Mouse (Mus musculus) heart, adult 2 months (tissue): ENCODE results near the gene Dcun1d3. TPM values are rescaled to one million over a fixed set of nuclear protein-coding genes. Genes with fewer than 3 reads are reported as not detected.
A peak's percentile ranks its signal among the peaks of the same experiment; 100 is the strongest.

ENCODE experiments used
- DNase-seq, 2 experiments: peaks; one replicate each; pipeline ENCODE4 v3.0.0; 2021
- H3K27ac ChIP-seq: fragments of 200-600 bp; 2 replicates; pipeline ENCODE4 v1.8.1; 2022
- H3K27me3 ChIP-seq: fragments of 200-500 bp; 2 replicates; pipeline ENCODE4 v1.6.1; 2012; ENCODE audit warnings: mild to moderate bottlenecking, low read length, inconsistent platforms, mixed read lengths; ENCODE audit not compliant: control insufficient read depth, insufficient read depth
- H3K36me3 ChIP-seq: fragments of 200-500 bp; 2 replicates; pipeline ENCODE4 v1.6.1; 2012; ENCODE audit warnings: low read length, inconsistent platforms; ENCODE audit not compliant: control insufficient read depth, insufficient read depth
- H3K4me1 ChIP-seq: fragments of 200-500 bp; 2 replicates; pipeline ENCODE4 v1.6.1; 2011; ENCODE audit warnings: low read length; ENCODE audit not compliant: control insufficient read depth, insufficient read depth
- H3K4me3 ChIP-seq: fragments of 200-600 bp; 2 replicates; pipeline ENCODE4 v1.8.1; 2022
- H3K79me2 ChIP-seq: fragments of 200-500 bp; replicated peaks from 2 replicates; pipeline ENCODE4 v1.6.1; 2012; ENCODE audit warnings: mild to moderate bottlenecking, inconsistent platforms, low read length, moderate library complexity, mixed read lengths; ENCODE audit not compliant: control insufficient read depth, insufficient read depth
- H3K9ac ChIP-seq: fragments of 200-500 bp; 2 replicates; pipeline ENCODE4 v1.6.1; 2012; ENCODE audit warnings: low read depth, mild to moderate bottlenecking, control low read depth, inconsistent platforms, low read length, mixed read lengths
- CTCF ChIP-seq: fragments of 200-600 bp; IDR thresholded peaks from 2 replicates; pipeline ENCODE4 v1.8.1; 2022; ENCODE audit warnings: antibody characterized with exemption, mild to moderate bottlenecking, moderate library complexity
- EP300 ChIP-seq: fragments of 200-500 bp; IDR thresholded peaks from 2 replicates; pipeline ENCODE4 v1.6.1; 2011; ENCODE audit warnings: low read depth, low read length, control low read depth; ENCODE audit not compliant: insufficient read depth
- POLR2A ChIP-seq: fragments of 200-500 bp; IDR thresholded peaks from 2 replicates; pipeline ENCODE4 v1.6.1; 2011; ENCODE audit warnings: mild to moderate bottlenecking, low read depth, low read length, control low read depth; ENCODE audit not compliant: insufficient read depth
- WGBS: fragments of 180-500 bp; shearing (Covaris S2); methylation state at CpG from one replicate; pipeline ENCODE4 v1.1.7; 2018; 5-methylcytosine and 5-hydroxymethylcytosine counted together
- intact Hi-C: fragments of 180-260 bp; cut with DNase I; formaldehyde crosslinking; loops from one replicate; pipeline ENCODE4 v1.15.1; 2025
- polyA plus RNA-seq: library from polyadenylated mRNA; depleted of rRNA; stranded (reverse); fragments of >200 nt; gene quantifications from 2 replicates; pipeline ENCODE4 v1.2.3, GENCODE M21; 2012
- total RNA-seq, 2 experiments: library from RNA; stranded (reverse); gene quantifications; 2 replicates each; pipeline ENCODE4 v1.2.3; 2021

Gene Dcun1d3
- total and polyA plus RNA-seq, 3 experiments = 3.7 to 14.6 (median 12.6) TPM

DNA sequence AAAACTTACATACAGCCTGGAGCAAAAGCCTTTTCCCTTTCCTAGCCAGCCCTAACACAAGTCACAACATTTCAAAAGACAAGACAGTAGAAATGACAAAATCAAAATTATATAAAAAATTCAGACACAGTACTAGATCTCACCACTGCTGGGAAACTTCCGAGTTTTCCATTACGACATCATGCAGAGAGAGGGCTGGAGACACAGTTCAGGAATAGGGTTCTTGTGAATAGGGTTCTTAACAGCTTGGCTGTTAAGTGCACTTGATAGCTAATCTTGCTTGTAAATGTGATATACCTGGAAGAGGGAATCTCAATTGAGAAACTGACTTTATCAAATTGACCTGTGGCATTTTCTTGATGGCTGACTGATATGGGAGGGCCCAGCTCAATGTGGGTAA lies 14.9 kb downstream of the Dcun1d3 start:
- H3K4me3 ChIP-seq = no peak overlapping the region
- H3K9ac ChIP-seq = no peak overlapping the region
- H3K79me2 ChIP-seq = peaks cover 4% of the 10 kb centered on the region; the same call in 1 of the 2 replicates
- intact Hi-C loops = no loop called here
- H3K27ac ChIP-seq = no peak overlapping the region
- DNase-seq = no peak
- 83% methylated on average over 2 of the region's 2 CpGs for WGBS
- no peak for TF ChIP-seq POLR2A
- TF ChIP-seq EP300 = no peak
- TF ChIP-seq CTCF = no peak
- peaks cover 6% of the 10 kb centered on the region for H3K36me3 ChIP-seq
- no peaks in the 10 kb centered on the region for H3K27me3 ChIP-seq
- peaks cover 1% of the 10 kb centered on the region for H3K4me1 ChIP-seq

DNA sequence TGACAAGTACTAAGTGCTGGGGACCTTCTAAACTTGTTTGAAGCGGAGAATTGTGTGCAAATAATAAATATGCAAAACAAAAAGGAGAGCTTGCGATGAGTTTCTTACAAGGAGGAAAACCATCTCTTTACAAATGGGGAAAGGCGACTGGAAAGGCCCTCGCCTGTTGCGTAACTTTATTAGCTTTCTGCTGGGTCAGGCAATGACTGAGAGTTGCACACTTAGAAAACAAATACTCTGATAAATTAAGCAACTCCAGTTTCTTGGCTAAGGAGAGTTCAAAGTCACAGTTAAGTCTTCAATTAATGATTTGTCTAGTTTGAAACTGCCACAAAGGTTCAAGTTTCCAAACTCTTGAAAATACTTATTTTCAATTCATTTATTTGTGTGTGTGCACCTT lies 15.8 kb downstream of the Dcun1d3 start:
- TF ChIP-seq POLR2A = no peak
- TF ChIP-seq CTCF = no peak
- TF ChIP-seq EP300 = no peak
- H3K4me1 ChIP-seq = peaks cover 5% of the 10 kb centered on the region
- no peaks in the 10 kb centered on the region for H3K27me3 ChIP-seq
- H3K4me3 ChIP-seq = no peak overlapping the region
- H3K79me2 ChIP-seq = peaks cover 3% of the 10 kb centered on the region; the same call in 1 of the 2 replicates
- intact Hi-C loops = no loop called here
- 78% methylated on average over 5 of the region's 5 CpGs for WGBS
- H3K9ac ChIP-seq = no peak overlapping the region
- peak in 1 of 2 experiments; percentile 28 for DNase-seq
- peaks cover 6% of the 10 kb centered on the region for H3K36me3 ChIP-seq
- 0 out of 2 replicates have a peak overlapping the region, but pooled peaks have one; percentile 8 for H3K27ac ChIP-seq

DNA sequence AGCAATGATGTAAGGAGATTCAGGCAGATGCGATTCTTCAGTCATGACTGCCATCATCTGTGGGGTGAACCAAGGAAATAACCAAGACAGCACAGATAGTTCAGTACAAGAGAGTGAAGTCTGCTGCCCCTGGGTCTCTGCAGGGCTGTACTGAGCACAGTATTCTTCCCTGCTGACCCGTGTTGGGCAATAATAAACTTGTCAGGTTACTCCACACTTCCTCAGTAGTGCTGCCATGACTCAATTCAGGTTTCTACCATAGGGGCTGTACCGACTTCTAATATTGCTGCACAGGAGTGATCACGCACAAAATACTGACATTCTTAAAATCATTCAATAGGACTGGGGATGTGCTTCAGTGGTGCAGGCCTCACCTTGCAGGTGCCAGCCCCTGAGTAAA lies 16.9 kb downstream of the Dcun1d3 start:
- intact Hi-C loops = no loop called here

DNA sequence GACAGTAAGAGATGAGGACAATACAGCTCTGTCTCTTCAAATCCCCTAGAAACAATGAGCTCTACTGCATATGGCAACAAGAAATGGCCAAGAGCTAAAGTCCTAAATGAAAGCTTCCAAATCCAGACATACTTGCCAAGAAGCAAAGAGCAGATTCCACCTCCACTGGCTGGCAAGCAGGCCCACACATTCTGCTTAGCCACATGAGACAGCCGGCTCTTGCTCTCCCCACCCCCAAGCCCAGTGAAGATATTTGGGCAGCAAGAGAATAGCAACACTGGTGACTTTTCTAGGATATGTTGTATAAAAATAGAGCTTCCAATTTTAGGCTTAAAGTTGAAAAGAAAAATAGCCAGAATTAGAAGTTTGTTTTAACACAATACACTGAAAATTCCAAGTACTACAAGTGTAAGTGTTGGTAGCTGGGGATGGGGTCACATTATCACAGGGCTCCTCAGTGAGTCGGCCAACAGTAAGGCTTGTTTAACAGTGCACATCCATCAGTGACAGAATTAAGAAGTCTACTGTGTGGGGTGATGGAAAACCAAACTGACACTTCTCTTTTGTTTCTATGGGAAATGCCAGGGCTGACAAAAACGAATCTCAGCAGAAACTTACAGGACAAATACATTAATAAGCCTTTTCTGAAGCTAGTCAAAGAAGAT lies 20.2 kb downstream of the Dcun1d3 start:
- no peaks in the 10 kb centered on the region; the same call in 1 of the 2 replicates for H3K79me2 ChIP-seq
- intact Hi-C loops = no loop called here
- H3K27ac ChIP-seq = no peak overlapping the region; the same call in 1 of the 2 replicates
- TF ChIP-seq CTCF = no peak
- TF ChIP-seq EP300 = no peak
- no peak for TF ChIP-seq POLR2A
- peak in 1 of 2 experiments; percentile 43 for DNase-seq
- H3K27me3 ChIP-seq = no peaks in the 10 kb centered on the region
- 42% methylated on average over 3 of the region's 3 CpGs for WGBS
- no peak overlapping the region for H3K9ac ChIP-seq
- H3K36me3 ChIP-seq = peaks cover 6% of the 10 kb centered on the region
- peaks cover 5% of the 10 kb centered on the region for H3K4me1 ChIP-seq
- H3K4me3 ChIP-seq = no peak overlapping the region

More for the DNA sequence above, 16.9 kb downstream of the Dcun1d3 start:
- Histone ChIP-seq H3K9ac (no peak overlapping the region), H3K4me1 (peaks cover 5% of the 10 kb centered on the region), H3K27me3 (no peaks in the 10 kb centered on the region), H3K36me3 (peaks cover 6% of the 10 kb centered on the region), H3K27ac (no peak overlapping the region), H3K4me3 (no peak overlapping the region), H3K79me2 (no peaks in the 10 kb centered on the region; the same call in 1 of the 2 replicates)
- 94% methylated on average over 4 of the region's 4 CpGs for WGBS
- TF ChIP-seq CTCF (no peak), EP300 (no peak), POLR2A (no peak)
- no peak for DNase-seq

DNA sequence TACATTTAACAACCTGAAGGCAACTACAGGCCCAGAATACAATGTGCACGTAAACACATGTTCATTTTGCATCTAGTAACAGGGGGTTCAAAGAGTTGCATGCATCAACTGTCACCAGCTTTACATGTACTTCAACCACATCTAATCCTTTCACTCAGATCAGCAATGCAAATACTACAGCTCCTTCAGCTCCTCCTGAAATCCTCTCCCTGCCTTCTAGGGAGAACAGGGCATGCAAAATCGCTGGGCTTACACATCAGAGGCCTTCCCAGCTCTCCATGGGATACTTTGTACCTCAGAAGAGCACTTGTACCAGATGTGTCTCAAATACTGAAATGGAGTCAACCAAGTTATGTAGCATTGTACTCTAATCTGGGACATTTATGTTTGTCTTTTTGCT lies 23.0 kb downstream of the Dcun1d3 start:
- no peak overlapping the region for H3K4me3 ChIP-seq
- H3K4me1 ChIP-seq = peaks cover 4% of the 10 kb centered on the region; the same call in 1 of the 2 replicates
- 65% methylated on average over 2 of the region's 2 CpGs for WGBS
- intact Hi-C loops = no loop called here
- H3K27ac ChIP-seq = no peak overlapping the region
- H3K36me3 ChIP-seq = peaks cover 5% of the 10 kb centered on the region
- no peak overlapping the region for H3K9ac ChIP-seq
- H3K27me3 ChIP-seq = no peaks in the 10 kb centered on the region
- no peak for DNase-seq
- H3K79me2 ChIP-seq = no peaks in the 10 kb centered on the region
- TF ChIP-seq EP300 = no peak
- no peak for TF ChIP-seq CTCF
- TF ChIP-seq POLR2A = no peak

DNA sequence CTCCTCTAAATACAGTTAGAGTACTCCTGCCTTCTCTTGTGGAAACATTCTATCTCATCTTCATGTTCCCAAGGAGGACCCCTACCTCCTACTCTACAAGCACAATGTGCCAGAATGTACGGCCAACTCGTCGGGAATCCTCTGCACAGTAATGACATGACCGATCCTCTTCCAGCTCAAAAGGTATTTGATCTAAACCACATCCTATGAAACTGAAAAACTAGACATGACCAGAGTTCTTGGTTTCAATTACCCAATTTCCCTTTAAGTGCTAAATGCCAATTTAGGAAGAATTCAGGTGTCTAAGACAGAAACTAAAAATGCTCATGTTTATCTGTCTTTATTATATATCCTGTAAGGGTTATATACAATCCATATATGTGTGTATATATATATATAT lies 23.9 kb downstream of the Dcun1d3 start:
- no peak overlapping the region for H3K9ac ChIP-seq
- no peak for DNase-seq
- H3K4me1 ChIP-seq = peaks cover 4% of the 10 kb centered on the region; the same call in 1 of the 2 replicates
- no peaks in the 10 kb centered on the region for H3K27me3 ChIP-seq
- H3K36me3 ChIP-seq = peaks cover 5% of the 10 kb centered on the region
- TF ChIP-seq EP300 = no peak
- TF ChIP-seq POLR2A = no peak
- TF ChIP-seq CTCF = no peak
- no peak overlapping the region for H3K4me3 ChIP-seq
- 90% methylated on average over 4 of the region's 4 CpGs for WGBS
- H3K27ac ChIP-seq = no peak overlapping the region
- no peaks in the 10 kb centered on the region for H3K79me2 ChIP-seq
- intact Hi-C loops = no loop called here
